Mouse (Mus musculus) forebrain, embryonic 10.5 days (tissue): ENCODE measurements around the gene Orc2. TPM values are rescaled to one million over a fixed set of nuclear protein-coding genes. Genes with fewer than 3 reads are reported as not detected.

Source experiments
- DNase-seq: peaks from one replicate; pipeline ENCODE4 v3.0.0-alpha.2; 2017; ENCODE audit warnings: low spot score; ENCODE audit errors: extremely low spot score
- H3K27ac ChIP-seq: fragments of 300-500 bp; sonication (generic); 2 replicates; pipeline ENCODE4 v1.5.1; 2016; ENCODE audit warnings: mild to moderate bottlenecking
- H3K27me3 ChIP-seq: fragments of 300-500 bp; sonication (generic); 2 replicates; pipeline ENCODE4 v1.6.1; 2016; ENCODE audit warnings: mild to moderate bottlenecking; ENCODE audit not compliant: poor library complexity, severe bottlenecking
- H3K36me3 ChIP-seq: fragments of 300-500 bp; sonication (generic); replicated peaks from 2 replicates; pipeline ENCODE4 v1.6.1; 2016; ENCODE audit warnings: mild to moderate bottlenecking, moderate library complexity
- H3K4me1 ChIP-seq: fragments of 300-500 bp; sonication (generic); 2 replicates; pipeline ENCODE4 v1.6.1; 2016
- H3K4me3 ChIP-seq: fragments of 300-500 bp; sonication (generic); 2 replicates; pipeline ENCODE4 v1.5.1; 2016; ENCODE audit warnings: mild to moderate bottlenecking, moderate library complexity
- H3K9me3 ChIP-seq: fragments of 300-500 bp; sonication (generic); 2 replicates; pipeline ENCODE4 v1.6.1; 2016; ENCODE audit warnings: mild to moderate bottlenecking, moderate library complexity
- WGBS: fragments of 180-500 bp; shearing (Covaris S2); methylation state at CpG from one replicate; pipeline ENCODE4 v1.1.7; 2016; 5-methylcytosine and 5-hydroxymethylcytosine counted together
- polyA plus RNA-seq: library from polyadenylated mRNA; unstranded; fragments of >200 nt; fragmentation: Nextera tagmentation; extraction: Ambion mirVana; gene quantifications from 2 replicates; pipeline ENCODE4 v1.2.1, GENCODE M21; 2016

Gene Orc2
- polyA plus RNA-seq, 1 experiment from 2014 or later, result 56.6 TPM

DNA sequence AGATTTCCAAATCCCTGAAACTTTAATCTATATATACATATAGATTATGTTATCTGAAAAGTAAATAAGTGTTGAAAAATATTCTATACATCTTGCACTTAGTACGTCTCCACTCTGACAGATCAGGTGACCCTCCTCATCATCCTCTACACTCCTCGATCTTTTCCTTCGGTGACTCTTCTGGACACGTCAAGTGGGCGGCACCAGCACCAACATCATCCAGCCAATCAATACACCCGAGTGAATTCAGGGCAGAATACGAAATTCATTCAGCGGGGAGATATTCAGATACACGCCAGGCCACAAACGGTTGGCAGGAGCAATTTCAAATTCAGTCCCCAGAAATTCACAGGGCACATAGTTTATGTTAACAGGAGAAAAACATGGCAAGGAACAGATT lies 84.9 kb downstream of the Orc2 start:
- H3K27ac ChIP-seq, result no peak overlapping the region
- H3K36me3 ChIP-seq, result peaks cover 73% of the 10 kb centered on the region
- 94% methylated on average over 10 of the region's 10 CpGs for WGBS

DNA sequence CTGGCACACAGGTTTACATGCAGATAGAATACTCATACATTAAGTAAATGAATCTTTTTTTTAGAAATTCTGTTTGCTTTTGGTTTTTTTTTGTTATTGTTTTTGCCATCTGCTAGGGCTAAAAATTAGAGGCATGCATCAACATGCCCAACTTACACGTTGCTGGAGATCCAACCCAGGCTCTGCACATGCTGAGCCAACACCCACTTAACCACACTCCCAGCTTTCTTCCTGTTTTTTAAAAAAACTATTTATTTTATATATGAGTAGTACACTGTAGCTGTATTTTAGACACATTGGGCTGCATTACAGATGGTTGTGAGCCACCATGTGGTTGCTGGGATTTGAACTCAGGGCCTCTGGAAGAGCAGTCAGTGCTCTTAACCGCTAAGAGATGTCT lies 88.9 kb downstream of the Orc2 start:
- H3K27ac ChIP-seq, result no peak overlapping the region
- H3K9me3 ChIP-seq, result no peaks in the 10 kb centered on the region
- no peak overlapping the region for H3K4me3 ChIP-seq
- peaks cover 99% of the 10 kb centered on the region for H3K36me3 ChIP-seq
- no peaks in the 10 kb centered on the region for H3K27me3 ChIP-seq
- H3K4me1 ChIP-seq, result peaks cover 2% of the 10 kb centered on the region; the same call in 1 of the 2 replicates
- 96% methylated on average over 2 of the region's 2 CpGs for WGBS
- no peak for DNase-seq

More for the DNA sequence above, 84.9 kb downstream of the Orc2 start:
- Histone ChIP-seq H3K9me3 (no peaks in the 10 kb centered on the region), H3K4me3 (no peak overlapping the region), H3K27me3 (no peaks in the 10 kb centered on the region), H3K4me1 (peaks cover 22% of the 10 kb centered on the region)
- no peak for DNase-seq

DNA sequence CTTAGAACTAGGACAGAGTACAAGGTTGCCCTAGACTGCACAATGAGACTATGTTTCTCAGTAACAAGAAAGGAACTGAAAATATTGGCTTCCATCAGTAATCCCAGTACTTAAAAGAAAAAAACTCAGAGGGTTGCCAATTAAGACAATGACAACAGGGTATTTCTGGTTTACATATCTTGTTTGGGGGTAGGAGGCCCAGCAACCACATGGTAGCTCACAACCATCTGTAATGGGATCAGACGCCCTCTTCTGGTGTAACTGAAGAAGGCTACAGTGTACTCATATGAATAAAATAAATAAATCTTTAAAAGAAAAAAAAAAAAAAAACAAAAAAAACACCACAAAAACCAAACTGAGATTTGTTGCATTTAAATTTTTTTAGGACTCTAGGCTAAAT lies 89.5 kb downstream of the Orc2 start:
- H3K36me3 ChIP-seq, result peaks cover 99% of the 10 kb centered on the region
- H3K9me3 ChIP-seq, result no peaks in the 10 kb centered on the region
- no peak for DNase-seq
- 43% methylated on average over 1 of the region's 1 CpGs for WGBS
- H3K4me1 ChIP-seq, result no peaks in the 10 kb centered on the region
- H3K27me3 ChIP-seq, result no peaks in the 10 kb centered on the region
- no peak overlapping the region for H3K4me3 ChIP-seq
- no peak overlapping the region for H3K27ac ChIP-seq

Other genes with a start within 250 kb of the Orc2 start
- 0.05 TPM in 1 of 2 replicates, not detected in the other for gene Aox2, start 226.8 kb downstream of the Orc2 start, polyA plus RNA-seq
- gene Bzw1, start 112.2 kb downstream of the Orc2 start, polyA plus RNA-seq, result 460 and 478 TPM in 2 replicates
- gene Clk1, start 81.0 kb downstream of the Orc2 start, polyA plus RNA-seq, result 124 and 127 TPM in 2 replicates
- 76.2 and 78.4 TPM in 2 replicates for gene Nif3l1, start 60.0 kb downstream of the Orc2 start, polyA plus RNA-seq
- gene Ppil3, start 59.6 kb downstream of the Orc2 start, polyA plus RNA-seq, result 63.0 and 66.1 TPM in 2 replicates
- 4.1 and 6.4 TPM in 2 replicates for gene Fam126b, start 81.2 kb upstream of the Orc2 start, polyA plus RNA-seq
- 135 and 138 TPM in 2 replicates for gene Ndufb3, start 81.3 kb upstream of the Orc2 start, polyA plus RNA-seq
- not detected in 2 replicates for gene Als2cr12, start 190.9 kb upstream of the Orc2 start, polyA plus RNA-seq
- 26.3 and 30.7 TPM in 2 replicates for gene Cflar, start 206.4 kb upstream of the Orc2 start, polyA plus RNA-seq